Mouse (Mus musculus): ENCODE measurements around the gene Tomm20. TPM values are rescaled to one million over a fixed set of nuclear protein-coding genes. Genes with fewer than 3 reads are reported as not detected.
"Not testable (repeated sequence)": the region's sequence is repeated elsewhere in the genome, so short reads cannot be mapped to it uniquely, and the experiment has no call there.

Gene Tomm20
- polyA plus RNA-seq (2015; fragmentation: Nextera tagmentation; extraction: Ambion mirVana) = 314 and 329 TPM in 2 replicates

DNA sequence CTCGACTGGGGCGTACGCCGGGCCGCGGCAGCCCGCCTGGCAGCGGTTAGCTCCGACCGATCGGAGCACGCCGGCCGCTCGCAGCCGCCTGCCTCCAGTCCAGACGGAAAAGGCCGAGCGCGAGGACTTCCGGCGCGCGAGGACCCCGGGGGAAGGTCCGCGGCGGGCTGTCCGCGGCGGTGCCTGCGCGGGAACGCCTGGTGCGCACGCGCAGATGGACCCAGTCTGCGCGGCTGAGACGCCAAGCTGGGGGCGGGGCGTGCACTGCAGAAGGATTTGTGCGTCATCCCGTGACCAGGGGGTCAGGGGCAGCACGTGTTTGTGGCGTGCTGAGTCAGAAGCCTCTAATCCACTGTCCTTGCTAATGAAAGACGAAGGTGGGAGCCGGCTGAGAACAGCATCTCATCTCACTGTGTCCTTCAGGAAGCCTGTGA is at the start of gene Tomm20:
Tomm20 (minus strand) TSS at position 115 of the 434 bp plus-strand sequence.
- ATAC-seq = peak; percentile 91
- peak within 1 kb of the TSS; percentile 78 for H3K4me2 ChIP-seq (ENCODE audit: low read depth, low read length)
- peak within 1 kb of the TSS; percentile 86 for H3K27ac ChIP-seq (ENCODE audit: low read length)

DNA sequence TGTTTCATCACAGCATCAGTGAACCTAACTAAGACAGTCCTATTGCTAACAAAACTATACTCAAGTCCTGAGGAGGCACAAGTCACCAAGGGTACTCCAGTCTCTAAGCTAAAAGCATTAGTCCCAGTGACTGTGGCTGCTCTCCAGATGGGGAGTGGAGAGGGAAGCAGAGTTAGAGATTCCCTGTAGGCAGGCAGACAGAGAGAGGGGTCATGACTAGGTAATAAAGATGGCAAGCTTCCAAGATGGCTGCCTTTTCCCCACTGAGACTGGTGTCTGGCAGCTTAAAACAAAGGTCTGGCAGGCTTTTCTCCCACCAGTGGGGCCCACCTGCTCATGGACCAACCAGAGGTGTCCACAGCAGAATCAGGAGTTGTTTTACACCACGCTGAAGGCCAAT is 48.9 kb upstream of the Tomm20 start:
- Histone ChIP-seq H3K9me3 (ENCODE audit: control insufficient read depth, low read length) (no peaks in the 10 kb centered on the region), H3K36me3 (ENCODE audit: control insufficient read depth, insufficient read depth, low read length) (no peaks in the 10 kb centered on the region), H3K4me2 (ENCODE audit: low read depth, low read length) (no peak overlapping the region), H3K27ac (ENCODE audit: low read length) (no peak overlapping the region), H3K4me3 (ENCODE audit: low read length) (no peak overlapping the region), H3K27me3 (replicated peaks; ENCODE audit: control insufficient read depth, insufficient read depth, low read length) (no peaks in the 10 kb centered on the region), H3K9ac (ENCODE audit: low read depth, low read length) (no peak overlapping the region), H3K4me1 (ENCODE audit: control insufficient read depth, insufficient read depth, low read length) (no peaks in the 10 kb centered on the region)
- 92% methylated on average over 1 of the region's 1 CpGs for WGBS
- no peak for ATAC-seq

More for the DNA sequence above, at the start of gene Tomm20:
- peak within 1 kb of the TSS; percentile 95 for H3K9ac ChIP-seq (ENCODE audit: low read depth, low read length)
- no peaks in the 10 kb centered on the region for H3K27me3 ChIP-seq (replicated peaks; ENCODE audit: control insufficient read depth, insufficient read depth, low read length)
- peak within 1 kb of the TSS; percentile 90 for H3K4me3 ChIP-seq (ENCODE audit: low read length)
- H3K4me1 ChIP-seq (ENCODE audit: control insufficient read depth, insufficient read depth, low read length) = peaks cover 10% of the 10 kb centered on the region
- under 1% methylated on average over 48 of the region's 48 CpGs for WGBS
- no peaks in the 10 kb centered on the region for H3K9me3 ChIP-seq (ENCODE audit: control insufficient read depth, low read length)
- peaks cover 6% of the 10 kb centered on the region; the same call in 1 of the 2 replicates for H3K36me3 ChIP-seq (ENCODE audit: control insufficient read depth, insufficient read depth, low read length)

DNA sequence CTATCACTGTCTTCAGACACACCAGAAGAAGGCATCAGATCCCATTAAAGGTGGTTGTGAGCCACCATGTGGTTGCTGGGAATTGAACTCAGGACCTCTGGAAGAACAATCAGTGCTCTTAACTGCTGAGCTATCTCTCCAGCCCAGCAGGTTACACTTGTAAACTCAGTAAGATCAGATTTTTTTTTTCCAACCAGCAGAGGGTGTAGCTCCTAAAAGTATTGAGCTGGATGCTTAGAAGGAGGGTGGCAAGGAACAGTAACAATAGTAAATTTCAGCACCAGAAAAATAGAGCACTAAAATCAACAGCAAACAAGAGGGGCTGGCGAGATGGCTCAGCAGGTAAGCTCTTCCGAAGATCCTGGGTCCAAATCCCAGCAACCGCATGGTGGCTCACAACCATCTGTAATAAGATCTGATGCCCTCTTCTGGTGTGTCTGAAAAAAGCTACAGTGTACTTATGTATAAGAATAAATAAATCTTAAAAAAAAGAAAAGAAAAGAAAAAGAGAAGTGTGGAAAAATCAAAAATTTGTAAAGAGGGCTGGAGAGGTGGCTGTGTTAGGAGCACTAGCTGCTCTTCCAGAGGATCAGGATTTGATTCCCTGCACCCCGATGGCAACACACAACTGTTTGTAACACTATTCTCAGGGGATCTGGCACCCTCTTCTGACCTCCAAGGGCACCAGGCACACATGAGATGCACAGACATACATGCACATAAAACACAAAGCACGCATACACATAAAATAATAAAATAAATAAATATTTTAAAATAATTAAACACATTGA is 43.9 kb upstream of the Tomm20 start:
- H3K27ac ChIP-seq (ENCODE audit: low read length) = no peak overlapping the region
- WGBS = 81% methylated on average over 5 of the region's 5 CpGs
- H3K9ac ChIP-seq (ENCODE audit: low read depth, low read length) = no peak overlapping the region
- no peak overlapping the region for H3K4me3 ChIP-seq (ENCODE audit: low read length)
- H3K36me3 ChIP-seq (ENCODE audit: control insufficient read depth, insufficient read depth, low read length) = no peaks in the 10 kb centered on the region
- H3K9me3 ChIP-seq (ENCODE audit: control insufficient read depth, low read length) = no peaks in the 10 kb centered on the region
- no peak overlapping the region for H3K4me2 ChIP-seq (ENCODE audit: low read depth, low read length)
- H3K4me1 ChIP-seq (ENCODE audit: control insufficient read depth, insufficient read depth, low read length) = no peaks in the 10 kb centered on the region
- H3K27me3 ChIP-seq (replicated peaks; ENCODE audit: control insufficient read depth, insufficient read depth, low read length) = no peaks in the 10 kb centered on the region
- no peak for ATAC-seq

DNA sequence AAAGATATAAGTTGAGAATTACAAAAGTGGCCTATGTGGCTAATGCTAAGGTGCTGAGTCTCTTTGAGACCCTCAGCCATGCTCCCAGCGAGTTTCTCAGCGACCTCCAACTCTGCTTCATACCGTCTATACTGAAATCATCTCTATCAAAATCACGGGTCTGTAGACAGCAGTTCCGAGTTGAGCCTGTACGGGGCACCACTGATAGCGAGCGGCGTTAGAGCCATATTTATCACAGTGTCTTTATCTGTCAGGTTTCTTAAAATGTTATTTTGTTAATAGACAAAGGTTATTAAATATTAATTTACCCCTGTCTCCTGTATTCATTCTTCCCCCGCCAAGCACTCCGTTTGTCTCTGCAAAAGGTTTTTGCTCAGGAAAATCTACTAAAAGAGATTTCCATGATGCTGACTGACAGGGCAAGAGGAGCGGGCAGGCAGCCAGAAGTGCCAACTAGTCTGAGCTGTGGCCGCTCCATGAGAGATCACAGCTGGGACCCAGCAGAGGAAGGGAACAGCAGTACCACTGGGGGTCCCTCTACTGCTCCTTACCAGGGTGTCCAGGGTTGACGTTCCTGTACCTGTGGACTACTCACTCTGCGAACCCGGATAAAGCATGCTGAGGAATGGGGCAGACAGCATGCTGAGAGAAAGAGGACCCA is 42.8 kb upstream of the Tomm20 start:
- no peak for ATAC-seq
- no peaks in the 10 kb centered on the region for H3K4me1 ChIP-seq (ENCODE audit: control insufficient read depth, insufficient read depth, low read length)
- no peaks in the 10 kb centered on the region for H3K36me3 ChIP-seq (ENCODE audit: control insufficient read depth, insufficient read depth, low read length)
- H3K4me2 ChIP-seq (ENCODE audit: low read depth, low read length) = no peak overlapping the region
- no peaks in the 10 kb centered on the region for H3K27me3 ChIP-seq (replicated peaks; ENCODE audit: control insufficient read depth, insufficient read depth, low read length)
- no peak overlapping the region for H3K9ac ChIP-seq (ENCODE audit: low read depth, low read length)
- no peak overlapping the region for H3K27ac ChIP-seq (ENCODE audit: low read length)
- WGBS = 67% methylated on average over 16 of the region's 16 CpGs
- no peaks in the 10 kb centered on the region for H3K9me3 ChIP-seq (ENCODE audit: control insufficient read depth, low read length)
- no peak overlapping the region for H3K4me3 ChIP-seq (ENCODE audit: low read length)

DNA sequence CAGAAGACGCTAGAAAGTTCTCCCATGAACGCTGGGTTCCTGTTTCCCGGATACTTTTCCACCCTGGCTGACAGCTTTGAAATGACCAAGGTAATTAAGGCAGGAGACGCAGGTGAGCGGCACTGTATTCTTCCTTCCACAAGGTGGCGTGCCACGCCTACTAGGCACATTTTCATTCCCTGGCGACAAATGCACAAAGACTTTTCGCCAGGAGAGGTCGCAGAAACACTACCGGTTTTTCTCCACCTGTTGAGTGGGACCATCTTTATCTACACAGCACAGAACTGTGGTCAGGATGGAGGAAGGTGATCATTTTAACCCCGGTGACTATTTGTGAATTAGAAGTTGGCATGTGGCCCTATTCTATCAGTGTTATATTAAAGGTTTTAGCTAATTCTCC is 40.9 kb upstream of the Tomm20 start:
- Histone ChIP-seq H3K4me3 (ENCODE audit: low read length) (no peak overlapping the region), H3K36me3 (ENCODE audit: control insufficient read depth, insufficient read depth, low read length) (no peaks in the 10 kb centered on the region), H3K9ac (ENCODE audit: low read depth, low read length) (no peak overlapping the region), H3K9me3 (ENCODE audit: control insufficient read depth, low read length) (no peaks in the 10 kb centered on the region), H3K27ac (ENCODE audit: low read length) (no peak overlapping the region), H3K4me1 (ENCODE audit: control insufficient read depth, insufficient read depth, low read length) (no peaks in the 10 kb centered on the region), H3K4me2 (ENCODE audit: low read depth, low read length) (peak overlapping the region; percentile 39), H3K27me3 (replicated peaks; ENCODE audit: control insufficient read depth, insufficient read depth, low read length) (no peaks in the 10 kb centered on the region)
- peak; percentile 72 for ATAC-seq
- WGBS = 2% methylated on average over 12 of the region's 12 CpGs

DNA sequence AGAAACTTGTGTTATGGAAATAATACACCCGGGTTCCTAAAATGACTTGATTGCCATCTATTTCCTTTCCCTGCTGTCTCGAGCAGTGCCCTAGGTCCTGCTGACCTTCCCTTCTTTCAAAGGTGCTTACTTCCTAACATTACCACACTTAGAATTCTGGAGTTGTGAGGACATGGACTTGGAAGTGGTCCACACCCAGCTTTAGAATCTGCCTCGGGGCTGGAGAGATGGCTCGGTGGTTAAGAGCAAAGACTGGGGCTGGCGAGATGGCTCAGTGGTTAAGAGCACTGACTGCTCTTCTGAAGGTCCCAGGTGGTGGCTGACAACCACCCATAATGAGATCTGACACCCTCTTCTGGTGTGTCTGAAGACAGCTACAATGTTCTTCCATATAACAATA is 34.4 kb upstream of the Tomm20 start:
- Histone ChIP-seq H3K36me3 (ENCODE audit: control insufficient read depth, insufficient read depth, low read length) (no peaks in the 10 kb centered on the region), H3K4me2 (ENCODE audit: low read depth, low read length) (no peak overlapping the region), H3K9me3 (ENCODE audit: control insufficient read depth, low read length) (no peaks in the 10 kb centered on the region), H3K4me1 (ENCODE audit: control insufficient read depth, insufficient read depth, low read length) (peaks cover 2% of the 10 kb centered on the region; the same call in 1 of the 2 replicates), H3K4me3 (ENCODE audit: low read length) (no peak overlapping the region), H3K27me3 (replicated peaks; ENCODE audit: control insufficient read depth, insufficient read depth, low read length) (no peaks in the 10 kb centered on the region), H3K27ac (ENCODE audit: low read length) (no peak overlapping the region), H3K9ac (ENCODE audit: low read depth, low read length) (no peak overlapping the region)
- 65% methylated on average over 5 of the region's 5 CpGs for WGBS
- ATAC-seq = no peak

DNA sequence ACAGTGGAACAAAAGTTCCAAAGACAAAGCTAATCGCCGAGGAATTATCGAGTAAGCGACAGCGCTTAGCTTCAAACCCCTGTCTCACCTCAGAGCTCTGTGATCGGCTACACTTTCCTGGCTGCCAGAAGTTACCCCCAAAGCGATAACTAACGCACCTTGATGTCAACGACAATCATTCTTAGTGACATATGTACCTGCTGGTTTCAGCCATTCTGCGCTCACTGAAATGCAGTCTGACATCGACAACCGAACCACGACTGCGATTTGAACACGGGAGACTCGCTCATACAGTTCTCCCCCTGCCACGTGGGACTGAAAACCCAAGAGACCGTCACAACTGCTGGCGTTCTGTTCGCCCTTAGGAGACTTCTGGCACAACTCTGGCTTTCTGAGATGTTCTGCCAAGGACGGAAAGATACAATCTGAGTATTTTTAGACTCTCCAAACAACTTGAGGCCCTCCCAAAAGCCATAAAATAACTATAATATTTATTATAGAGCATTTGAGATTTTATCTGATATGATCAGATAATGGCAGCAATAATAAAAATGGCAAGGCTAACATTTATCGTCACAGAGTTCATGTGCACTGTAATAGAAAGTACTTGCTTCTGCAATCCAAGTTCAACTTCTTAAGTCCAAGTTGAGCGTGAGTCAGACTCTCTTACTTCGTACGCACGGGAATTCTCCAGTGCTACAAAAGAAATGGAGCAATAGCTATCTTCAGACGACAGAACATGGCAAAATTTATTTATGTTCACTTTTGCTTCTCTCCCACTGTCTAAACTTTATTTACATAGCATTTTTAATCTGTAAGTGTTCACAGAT is 33.7 kb upstream of the Tomm20 start:
- peaks cover 2% of the 10 kb centered on the region; the same call in 1 of the 2 replicates for H3K4me1 ChIP-seq (ENCODE audit: control insufficient read depth, insufficient read depth, low read length)
- H3K9me3 ChIP-seq (ENCODE audit: control insufficient read depth, low read length) = no peaks in the 10 kb centered on the region
- H3K27me3 ChIP-seq (replicated peaks; ENCODE audit: control insufficient read depth, insufficient read depth, low read length) = no peaks in the 10 kb centered on the region
- peak overlapping the region; percentile 64 for H3K27ac ChIP-seq (ENCODE audit: low read length)
- 13% methylated on average over 27 of the region's 27 CpGs for WGBS
- peak overlapping the region; percentile 46 for H3K9ac ChIP-seq (ENCODE audit: low read depth, low read length)
- peak; percentile 66 for ATAC-seq
- peak overlapping the region; percentile 37 for H3K4me3 ChIP-seq (ENCODE audit: low read length)
- H3K36me3 ChIP-seq (ENCODE audit: control insufficient read depth, insufficient read depth, low read length) = no peaks in the 10 kb centered on the region
- peak overlapping the region; percentile 59 for H3K4me2 ChIP-seq (ENCODE audit: low read depth, low read length)

DNA sequence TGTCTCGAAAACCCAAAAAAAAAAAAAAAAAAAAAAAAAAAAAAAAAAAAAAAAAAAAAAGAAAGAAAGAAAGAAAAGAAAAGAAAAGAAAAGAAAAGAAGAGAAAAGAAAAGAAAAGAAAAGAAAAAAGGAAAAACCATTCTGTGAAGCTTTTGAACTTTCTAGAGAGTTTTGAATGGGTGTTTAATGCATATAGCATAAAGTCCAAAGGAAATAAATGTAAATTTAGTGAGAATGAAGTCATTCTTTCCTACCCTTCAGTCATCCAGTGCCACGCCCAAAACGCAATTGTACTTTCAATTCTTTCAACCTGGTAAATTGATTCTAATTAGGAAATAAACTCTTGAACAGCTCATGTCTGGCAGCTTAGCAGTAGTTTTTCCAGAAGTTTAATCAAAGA is 32.9 kb upstream of the Tomm20 start:
- WGBS = 30% methylated on average over 2 of the region's 3 CpGs
- H3K9ac ChIP-seq (ENCODE audit: low read depth, low read length) = peak overlapping the region; percentile 24; the same call in 1 of the 2 replicates
- not testable (repeated sequence) for ATAC-seq; H3K27ac ChIP-seq (ENCODE audit: low read length); H3K9me3 ChIP-seq (ENCODE audit: control insufficient read depth, low read length); H3K27me3 ChIP-seq (replicated peaks; ENCODE audit: control insufficient read depth, insufficient read depth, low read length); H3K4me1 ChIP-seq (ENCODE audit: control insufficient read depth, insufficient read depth, low read length); H3K36me3 ChIP-seq (ENCODE audit: control insufficient read depth, insufficient read depth, low read length)
- peak overlapping the region; percentile 37 for H3K4me3 ChIP-seq (ENCODE audit: low read length)
- peak overlapping the region; percentile 59 for H3K4me2 ChIP-seq (ENCODE audit: low read depth, low read length)

DNA sequence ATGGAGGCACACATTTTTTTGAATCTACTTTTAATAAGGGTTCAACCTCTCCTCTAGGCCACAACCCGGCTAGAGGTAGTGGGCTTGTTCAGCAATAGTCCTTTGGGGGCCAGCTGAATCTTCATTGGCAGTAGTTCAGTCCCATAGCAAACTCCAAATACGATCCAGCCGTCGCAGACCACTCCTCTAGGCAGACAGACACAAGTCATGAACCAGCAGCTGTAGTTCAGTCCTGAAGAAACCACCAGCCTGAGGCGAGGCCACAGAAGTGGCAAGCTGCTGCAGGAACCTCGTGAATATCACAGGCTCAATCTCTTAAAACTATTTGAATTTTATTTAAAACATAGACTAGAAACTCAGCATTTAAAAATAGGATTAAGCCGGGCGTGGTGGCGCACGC is 32.4 kb upstream of the Tomm20 start:
- no peak overlapping the region for H3K4me3 ChIP-seq (ENCODE audit: low read length)
- no peaks in the 10 kb centered on the region for H3K9me3 ChIP-seq (ENCODE audit: control insufficient read depth, low read length)
- H3K27ac ChIP-seq (ENCODE audit: low read length) = no peak overlapping the region
- H3K36me3 ChIP-seq (ENCODE audit: control insufficient read depth, insufficient read depth, low read length) = no peaks in the 10 kb centered on the region
- ATAC-seq = no peak
- no peak overlapping the region for H3K4me2 ChIP-seq (ENCODE audit: low read depth, low read length)
- H3K27me3 ChIP-seq (replicated peaks; ENCODE audit: control insufficient read depth, insufficient read depth, low read length) = no peaks in the 10 kb centered on the region
- 84% methylated on average over 10 of the region's 10 CpGs for WGBS
- peaks cover 2% of the 10 kb centered on the region; the same call in 1 of the 2 replicates for H3K4me1 ChIP-seq (ENCODE audit: control insufficient read depth, insufficient read depth, low read length)
- H3K9ac ChIP-seq (ENCODE audit: low read depth, low read length) = no peak overlapping the region

Measured in intestine, embryonic 16.5 days (tissue).